Mouse (Mus musculus) lung, embryonic 14.5 days (tissue): ENCODE measurements around the gene Tomm6. TPM values are rescaled to one million over a fixed set of nuclear protein-coding genes. Genes with fewer than 3 reads are reported as not detected.

Source experiments
- ATAC-seq: fragments of 200-750 bp; cut with Nextera tagmentation; 2 replicates; pipeline ENCODE4 v1.8.0; 2017; ENCODE audit warnings: mild to moderate bottlenecking, moderate TSS enrichment, moderate library complexity; ENCODE audit not compliant: insufficient read depth
- DNase-seq: peaks from one replicate; pipeline ENCODE4 v3.0.0-alpha.2; 2015
- H3K27ac ChIP-seq: fragments of 300-500 bp; sonication (generic); 2 replicates; pipeline ENCODE4 v1.5.1; 2014; ENCODE audit warnings: low read depth, mild to moderate bottlenecking, moderate library complexity
- H3K27me3 ChIP-seq: fragments of 300-500 bp; sonication (generic); 2 replicates; pipeline ENCODE4 v1.6.1; 2014; ENCODE audit warnings: low read length, control low read depth; ENCODE audit not compliant: insufficient read depth
- H3K36me3 ChIP-seq: fragments of 300-500 bp; sonication (generic); 2 replicates; pipeline ENCODE4 v1.6.1; 2014; ENCODE audit warnings: control low read depth; ENCODE audit not compliant: insufficient read depth
- H3K4me1 ChIP-seq: fragments of 300-500 bp; sonication (generic); 2 replicates; pipeline ENCODE4 v1.6.1; 2014; ENCODE audit warnings: antibody characterized with exemption, control low read depth; ENCODE audit not compliant: insufficient read depth
- H3K4me2 ChIP-seq: fragments of 300-500 bp; sonication (generic); 2 replicates; pipeline ENCODE4 v1.6.1; 2014; ENCODE audit warnings: mild to moderate bottlenecking
- H3K4me3 ChIP-seq: fragments of 300-500 bp; sonication (generic); 2 replicates; pipeline ENCODE4 v1.5.1; 2014; ENCODE audit warnings: low read depth, low read length
- H3K9ac ChIP-seq: fragments of 300-500 bp; sonication (generic); 2 replicates; pipeline ENCODE4 v1.6.1; 2014
- H3K9me3 ChIP-seq: fragments of 300-500 bp; sonication (generic); 2 replicates; pipeline ENCODE4 v1.6.1; 2016; ENCODE audit warnings: low read depth, low read length, control low read depth
- CTCF ChIP-seq: IDR thresholded peaks from 2 replicates; pipeline ENCODE4 v1.5.1; 2016; ENCODE audit warnings: antibody characterized with exemption, low read depth
- WGBS: fragments of 180-500 bp; shearing (Covaris S2); extraction: QIAGEN DNeasy Blood & Tissue Kit; methylation state at CpG from one replicate; pipeline ENCODE4 v1.1.7; 2014; 5-methylcytosine and 5-hydroxymethylcytosine counted together
- polyA plus RNA-seq: library from polyadenylated mRNA; unstranded; fragments of >200 nt; fragmentation: Nextera tagmentation; extraction: Ambion mirVana; gene quantifications from 2 replicates; pipeline ENCODE4 v1.2.1, GENCODE M21; 2014

Gene Tomm6
- polyA plus RNA-seq, 1 experiment from 2014 or later = 434 TPM

GRCm38 (mm10) chr17:47721183-47721582, 33.0 kb upstream of the Tomm6 start:
- no peak for TF ChIP-seq CTCF
- no peak overlapping the region for H3K4me3 ChIP-seq
- ATAC-seq = no peak
- H3K4me2 ChIP-seq = no peak overlapping the region
- 70% methylated on average over 4 of the region's 4 CpGs for WGBS
- no peak overlapping the region for H3K9ac ChIP-seq
- H3K36me3 ChIP-seq = no peaks in the 10 kb centered on the region
- no peaks in the 10 kb centered on the region for H3K27me3 ChIP-seq
- H3K4me1 ChIP-seq = no peaks in the 10 kb centered on the region
- no peak overlapping the region for H3K27ac ChIP-seq
- no peak for DNase-seq
- no peaks in the 10 kb centered on the region for H3K9me3 ChIP-seq

DNA sequence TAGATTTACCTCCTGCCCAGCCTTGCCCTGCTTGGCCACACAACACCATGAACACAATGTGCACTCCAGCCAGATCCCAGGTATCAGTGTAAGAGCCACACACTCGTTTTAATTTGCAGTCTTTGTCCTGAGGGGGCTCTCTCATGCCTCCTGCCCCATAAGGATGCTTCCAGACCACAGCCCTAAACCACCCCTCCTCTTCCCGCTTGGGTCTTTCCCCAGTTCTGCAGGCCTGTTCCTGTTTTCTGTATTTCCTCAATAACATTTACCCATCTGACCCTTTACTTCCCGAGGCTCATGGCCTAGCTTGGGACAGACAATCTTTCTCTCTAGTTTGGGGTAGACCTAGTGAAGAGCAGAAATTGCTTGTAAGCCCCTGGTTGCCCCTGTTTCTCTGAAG, 26.9 kb upstream of the Tomm6 start:
- ATAC-seq = no peak
- 54% methylated on average over 3 of the region's 3 CpGs for WGBS

GRCm38 (mm10) chr17:47712889-47713571, 24.8 kb upstream of the Tomm6 start:
- Histone ChIP-seq H3K9ac (no peak overlapping the region), H3K27ac (no peak overlapping the region), H3K4me2 (no peak overlapping the region), H3K36me3 (no peaks in the 10 kb centered on the region), H3K4me1 (no peaks in the 10 kb centered on the region), H3K9me3 (no peaks in the 10 kb centered on the region), H3K4me3 (no peak overlapping the region), H3K27me3 (no peaks in the 10 kb centered on the region)
- no peak for ATAC-seq
- TF ChIP-seq CTCF = no peak
- WGBS = 58% methylated on average over 10 of the region's 22 CpGs
- no peak for DNase-seq

More for the DNA sequence above, 26.9 kb upstream of the Tomm6 start:
- no peaks in the 10 kb centered on the region for H3K27me3 ChIP-seq
- no peaks in the 10 kb centered on the region for H3K36me3 ChIP-seq
- no peak overlapping the region for H3K4me2 ChIP-seq
- no peaks in the 10 kb centered on the region for H3K9me3 ChIP-seq
- H3K9ac ChIP-seq = no peak overlapping the region
- no peak for DNase-seq
- H3K27ac ChIP-seq = no peak overlapping the region
- H3K4me3 ChIP-seq = no peak overlapping the region
- H3K4me1 ChIP-seq = no peaks in the 10 kb centered on the region
- no peak for TF ChIP-seq CTCF

GRCm38 (mm10) chr17:47711883-47712282, 23.7 kb upstream of the Tomm6 start:
- H3K9me3 ChIP-seq = no peaks in the 10 kb centered on the region
- no peaks in the 10 kb centered on the region for H3K4me1 ChIP-seq
- TF ChIP-seq CTCF = no peak
- WGBS = 40% methylated on average over 6 of the region's 6 CpGs
- ATAC-seq (no peak), DNase-seq (no peak)
- no peaks in the 10 kb centered on the region for H3K27me3 ChIP-seq
- H3K4me3 ChIP-seq = no peak overlapping the region
- no peak overlapping the region for H3K27ac ChIP-seq
- no peak overlapping the region for H3K9ac ChIP-seq
- H3K4me2 ChIP-seq = no peak overlapping the region
- no peaks in the 10 kb centered on the region for H3K36me3 ChIP-seq

DNA sequence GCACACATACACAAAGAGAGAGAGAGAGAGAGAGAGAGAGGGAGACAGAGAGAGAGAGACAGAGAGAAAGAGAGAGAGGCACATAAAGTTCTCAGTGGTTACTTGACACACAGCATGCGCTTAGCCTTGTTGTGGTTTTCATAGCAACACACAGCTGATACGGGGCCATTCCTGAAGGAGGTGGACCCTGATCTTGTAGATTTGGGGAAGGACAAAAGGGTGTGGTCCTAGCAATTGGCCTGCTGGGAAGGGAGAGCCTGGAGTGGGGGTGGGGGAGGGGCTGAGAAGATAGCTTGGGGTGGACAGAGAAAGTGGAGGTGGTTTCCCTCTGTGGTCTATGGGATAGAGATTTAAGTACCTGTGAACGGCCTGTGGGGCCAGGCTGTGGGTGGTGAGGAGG, 21.9 kb upstream of the Tomm6 start:
- H3K4me2 ChIP-seq = no peak overlapping the region
- H3K27ac ChIP-seq = no peak overlapping the region
- H3K4me1 ChIP-seq = no peaks in the 10 kb centered on the region
- no peak for TF ChIP-seq CTCF
- DNase-seq (no peak), ATAC-seq (no peak)
- H3K4me3 ChIP-seq = no peak overlapping the region
- no peaks in the 10 kb centered on the region for H3K36me3 ChIP-seq
- no peaks in the 10 kb centered on the region for H3K27me3 ChIP-seq
- no peak overlapping the region for H3K9ac ChIP-seq
- 66% methylated on average over 3 of the region's 3 CpGs for WGBS
- H3K9me3 ChIP-seq = no peaks in the 10 kb centered on the region

DNA sequence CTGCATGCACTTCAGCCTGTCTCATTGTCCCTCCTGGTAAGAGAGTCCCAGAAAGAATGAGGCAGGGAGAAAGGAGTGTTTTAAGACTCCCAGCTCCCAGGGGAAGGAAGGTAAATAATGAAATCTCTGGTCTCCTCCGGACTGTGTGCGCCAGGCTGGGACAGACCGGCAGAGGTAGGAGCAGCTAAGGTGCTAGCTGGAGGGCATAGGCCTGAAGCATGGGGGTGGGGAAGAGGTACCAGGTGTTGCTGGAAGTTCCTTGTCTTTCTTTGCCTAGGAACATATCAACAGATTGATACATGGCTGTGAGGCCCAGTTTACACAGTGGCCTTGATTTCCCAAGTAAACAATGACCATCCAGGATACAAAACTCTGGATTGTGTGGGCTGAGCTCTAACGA, 20.8 kb upstream of the Tomm6 start:
- DNase-seq (no peak), ATAC-seq (no peak)
- H3K4me2 ChIP-seq = no peak overlapping the region
- no peak overlapping the region for H3K9ac ChIP-seq
- H3K4me1 ChIP-seq = no peaks in the 10 kb centered on the region
- H3K27me3 ChIP-seq = no peaks in the 10 kb centered on the region
- H3K4me3 ChIP-seq = no peak overlapping the region
- no peak for TF ChIP-seq CTCF
- no peaks in the 10 kb centered on the region for H3K9me3 ChIP-seq
- 47% methylated on average over 4 of the region's 4 CpGs for WGBS
- no peak overlapping the region for H3K27ac ChIP-seq
- no peaks in the 10 kb centered on the region for H3K36me3 ChIP-seq

- Histone ChIP-seq H3K27ac (no peak overlapping the region), H3K36me3 (peaks cover 7% of the 10 kb centered on the region; the same call in 1 of the 2 replicates), H3K4me1 (no peaks in the 10 kb centered on the region), H3K9ac (no peak overlapping the region), H3K4me2 (no peak overlapping the region), H3K27me3 (no peaks in the 10 kb centered on the region), H3K4me3 (no peak overlapping the region), H3K9me3 (no peaks in the 10 kb centered on the region)
- ATAC-seq (no peak), DNase-seq (no peak)
- 58% methylated on average over 3 of the region's 3 CpGs for WGBS
- TF ChIP-seq CTCF = no peak
These were observed 19.8 kb upstream of the Tomm6 start for GRCm38 (mm10) chr17:47707961-47708360.

- H3K4me3 ChIP-seq = no peak overlapping the region
- no peak overlapping the region for H3K27ac ChIP-seq
- no peak for TF ChIP-seq CTCF
- peaks cover 13% of the 10 kb centered on the region; the same call in 1 of the 2 replicates for H3K36me3 ChIP-seq
- H3K9ac ChIP-seq = no peak overlapping the region
- no peak overlapping the region for H3K4me2 ChIP-seq
- H3K27me3 ChIP-seq = no peaks in the 10 kb centered on the region
- ATAC-seq (no peak), DNase-seq (peak; percentile 31)
- no peaks in the 10 kb centered on the region; the same call in 1 of the 2 replicates for H3K4me1 ChIP-seq
- 58% methylated on average over 1 of the region's 1 CpGs for WGBS
- H3K9me3 ChIP-seq = no peaks in the 10 kb centered on the region
These were observed 18.0 kb upstream of the Tomm6 start for GRCm38 (mm10) chr17:47706196-47706595.
